Mouse (Mus musculus): ENCODE results near the gene Sox11.

Sox11 gene

GRCm38 (mm10) chr12:27341871-27342690, at the start of gene Sox11:
TSS of gene Sox11 (minus strand) at chr12:27342574.
- DNase-seq, result peak; percentile 7

- no peak for DNase-seq
Observed at GRCm38 (mm10) chr12:27391652-27392305, 49.4 kb upstream of the Sox11 start.

- DNase-seq, result no peak
Observed at GRCm38 (mm10) chr12:27390439-27390838, 48.1 kb upstream of the Sox11 start.

- DNase-seq, result no peak
Observed at GRCm38 (mm10) chr12:27389429-27389828, 47.1 kb upstream of the Sox11 start.

DNA sequence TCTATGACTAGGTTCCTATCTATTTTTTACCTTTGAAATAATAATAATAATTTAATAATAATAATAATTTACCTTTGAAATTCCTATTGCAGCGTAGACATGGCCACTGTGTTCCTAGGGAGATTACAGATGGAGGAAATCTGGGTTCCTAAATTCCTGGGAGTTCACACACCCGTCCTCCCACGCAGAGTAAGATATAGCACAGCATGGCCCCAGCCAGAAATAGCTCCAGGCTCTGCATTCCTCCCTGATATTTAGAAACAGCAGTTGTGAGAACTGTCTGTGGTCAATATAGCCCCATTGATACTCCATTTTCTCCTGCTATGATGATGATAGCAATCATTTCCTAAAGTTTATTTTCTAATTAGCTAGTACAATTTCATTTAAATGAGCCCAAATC, 30.1 kb upstream of the Sox11 start:
- DNase-seq, result no peak

GRCm38 (mm10) chr12:27370756-27371155, 28.4 kb upstream of the Sox11 start:
- no peak for DNase-seq

DNA sequence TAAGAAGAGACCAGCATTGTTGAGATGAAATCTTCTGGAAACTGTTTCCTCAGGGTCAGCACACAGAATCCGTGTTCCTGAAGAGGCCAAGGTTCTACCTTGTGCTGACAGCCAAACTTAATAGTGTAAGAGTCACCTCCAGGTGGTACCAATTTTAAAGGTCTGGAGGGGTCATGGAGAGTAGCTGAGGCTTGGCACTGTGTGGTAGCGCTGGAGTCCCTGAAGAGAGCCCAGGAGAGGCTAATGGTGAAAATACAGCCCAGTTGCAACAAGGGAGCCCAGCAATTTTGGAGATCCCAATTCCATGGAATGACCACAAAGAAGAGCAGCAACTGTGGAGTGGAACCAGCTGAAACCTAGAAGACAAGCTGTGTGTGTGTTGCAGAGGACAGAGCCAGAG, 25.1 kb upstream of the Sox11 start:
- no peak for DNase-seq

DNA sequence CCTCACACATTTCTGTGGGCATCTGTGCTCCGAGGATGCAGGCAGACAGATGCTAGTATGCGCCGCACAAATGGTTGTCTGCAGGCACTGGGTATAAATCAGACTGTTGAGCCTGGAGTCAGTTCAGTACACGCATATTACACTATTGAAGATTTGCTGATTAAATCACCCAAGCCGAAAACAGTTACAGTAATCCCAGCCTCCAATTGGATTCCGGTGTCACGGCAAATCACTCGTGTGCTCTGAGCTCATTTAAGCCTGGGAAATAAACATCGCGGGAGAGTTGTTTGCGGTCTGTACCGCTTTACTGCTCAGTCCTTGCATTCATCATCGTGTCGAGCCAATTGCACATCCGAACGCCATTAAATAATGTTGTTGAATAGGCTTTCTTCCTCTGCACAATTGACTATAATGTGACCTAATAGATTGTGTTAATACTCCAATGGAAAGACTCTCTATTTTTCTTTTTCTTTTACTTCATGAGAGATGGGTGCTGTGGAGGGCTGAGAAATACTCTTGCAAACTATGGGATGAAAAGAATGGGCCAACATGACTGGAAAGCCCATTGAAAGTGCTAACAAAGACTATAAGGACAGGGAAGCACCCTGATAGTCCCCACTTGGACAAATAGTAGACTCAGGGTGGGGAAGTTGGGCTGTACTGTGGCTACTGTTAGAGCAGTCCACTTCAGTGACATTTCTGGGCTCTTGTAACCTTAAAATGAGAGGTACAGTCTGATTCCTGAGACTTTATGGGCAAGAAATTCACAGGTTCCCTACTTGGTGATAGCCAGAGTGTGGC, 21.7 kb upstream of the Sox11 start:
- DNase-seq, result no peak

DNA sequence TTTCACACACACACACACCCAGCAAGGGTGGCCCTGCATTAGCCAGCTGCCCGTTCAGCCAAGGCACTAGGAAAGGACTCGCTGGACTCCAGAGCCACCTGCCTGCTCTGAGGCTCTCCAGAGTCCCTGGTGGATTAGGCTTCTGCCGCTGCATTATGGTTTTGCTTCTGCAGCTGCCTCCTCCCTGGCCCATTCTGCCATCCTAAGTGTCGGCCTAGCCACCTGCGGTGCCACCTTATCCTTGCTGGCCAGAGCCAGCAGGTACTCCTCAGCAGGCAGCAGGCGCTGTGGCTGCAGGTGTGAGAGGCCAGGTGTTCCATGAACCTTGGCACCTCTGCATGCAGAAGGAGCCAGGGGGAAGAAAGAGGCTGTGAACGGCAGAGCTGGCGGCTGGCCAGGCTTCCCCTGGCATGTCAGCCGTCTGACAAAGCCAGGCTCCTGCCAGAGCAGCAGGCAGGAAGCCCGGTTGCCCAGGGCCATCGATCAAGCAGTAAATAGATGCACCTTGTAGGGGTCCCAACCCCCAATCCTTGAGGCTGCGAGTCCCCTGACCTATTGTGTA, 14.8 kb upstream of the Sox11 start:
- DNase-seq, result no peak

GRCm38 (mm10) chr12:27356571-27356970, 14.2 kb upstream of the Sox11 start:
- no peak for DNase-seq

DNA sequence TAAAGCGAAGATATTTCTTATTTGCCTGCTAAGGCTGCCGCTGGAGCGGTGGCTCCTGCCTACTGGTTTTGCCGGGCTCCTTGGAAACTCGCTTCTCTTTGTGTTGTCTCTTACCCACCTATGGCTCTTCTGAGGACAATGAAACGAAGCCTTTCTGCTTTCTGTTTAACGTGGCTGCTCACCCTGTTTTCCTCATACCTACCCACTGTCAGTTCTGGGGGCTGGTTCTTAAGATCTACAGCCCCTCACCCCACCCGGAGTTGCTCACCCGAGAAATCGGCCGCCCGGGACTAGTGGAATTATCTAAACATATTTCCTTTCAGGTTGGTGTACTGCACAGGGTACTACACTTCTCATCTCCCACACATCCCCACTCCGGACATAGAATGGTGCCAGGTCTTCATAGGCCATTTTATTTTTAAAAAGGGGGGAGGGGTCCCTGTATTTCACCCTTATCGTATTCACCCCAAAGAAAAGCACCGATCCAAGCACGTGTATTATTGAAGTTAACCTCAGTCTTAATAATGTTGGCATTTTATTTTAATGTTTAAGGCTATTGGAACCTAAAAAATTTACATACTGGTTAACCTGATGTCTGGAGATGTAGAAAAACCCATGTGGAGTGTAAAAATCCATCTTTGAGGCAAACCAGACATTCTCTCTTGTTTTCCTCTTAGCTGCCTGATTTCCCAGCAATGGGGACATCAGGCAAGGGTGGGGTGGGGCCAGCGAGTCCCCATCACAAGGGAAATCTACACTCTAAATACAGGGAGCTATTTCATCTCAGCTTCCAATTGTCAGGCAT, 1.4 kb upstream of the Sox11 start:
- no peak for DNase-seq

- peak; percentile 88 for DNase-seq
Observed at GRCm38 (mm10) chr12:27342691-27343605, 574 bp upstream of the Sox11 start.

DNA sequence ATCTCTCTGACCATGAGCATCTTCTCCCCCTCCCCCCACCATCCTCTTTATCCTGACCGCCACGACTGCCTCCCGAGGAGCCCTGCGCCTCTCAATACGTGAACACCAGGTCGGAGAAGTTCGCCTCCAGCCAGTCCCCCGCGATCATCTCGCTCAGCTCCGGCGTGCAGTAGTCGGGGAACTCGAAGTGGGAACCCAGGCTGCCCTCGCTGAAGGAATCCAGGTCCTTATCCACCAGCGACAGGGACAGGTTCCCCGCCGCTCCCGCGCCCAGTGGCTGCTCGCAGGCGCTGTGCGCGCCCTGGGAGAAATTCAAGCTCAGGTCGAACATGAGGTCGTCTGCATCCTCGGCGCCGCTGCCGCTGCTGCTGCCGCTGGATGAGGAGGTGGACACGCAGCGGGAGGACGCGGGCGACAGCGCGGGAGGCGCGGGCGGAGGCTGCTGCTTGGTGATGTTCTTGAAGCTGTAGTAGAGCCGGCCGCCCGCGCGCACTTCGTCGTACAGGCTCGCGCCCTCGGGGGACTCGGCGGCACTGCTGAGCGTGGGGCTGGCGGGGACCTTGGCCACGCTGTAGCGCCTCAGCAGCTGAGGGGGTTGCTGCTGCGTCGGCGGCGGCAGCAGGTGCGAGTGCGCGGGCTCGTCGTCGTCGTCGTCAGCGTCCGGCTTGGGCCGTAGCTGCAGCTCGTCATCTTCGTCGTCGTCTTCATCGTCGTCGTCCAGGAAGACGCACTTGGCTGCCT, 1.1 kb downstream of the Sox11 start:
- DNase-seq, result peak; percentile 19

GRCm38 (mm10) chr12:27340451-27341035, 1.8 kb downstream of the Sox11 start:
- DNase-seq, result no peak

DNA sequence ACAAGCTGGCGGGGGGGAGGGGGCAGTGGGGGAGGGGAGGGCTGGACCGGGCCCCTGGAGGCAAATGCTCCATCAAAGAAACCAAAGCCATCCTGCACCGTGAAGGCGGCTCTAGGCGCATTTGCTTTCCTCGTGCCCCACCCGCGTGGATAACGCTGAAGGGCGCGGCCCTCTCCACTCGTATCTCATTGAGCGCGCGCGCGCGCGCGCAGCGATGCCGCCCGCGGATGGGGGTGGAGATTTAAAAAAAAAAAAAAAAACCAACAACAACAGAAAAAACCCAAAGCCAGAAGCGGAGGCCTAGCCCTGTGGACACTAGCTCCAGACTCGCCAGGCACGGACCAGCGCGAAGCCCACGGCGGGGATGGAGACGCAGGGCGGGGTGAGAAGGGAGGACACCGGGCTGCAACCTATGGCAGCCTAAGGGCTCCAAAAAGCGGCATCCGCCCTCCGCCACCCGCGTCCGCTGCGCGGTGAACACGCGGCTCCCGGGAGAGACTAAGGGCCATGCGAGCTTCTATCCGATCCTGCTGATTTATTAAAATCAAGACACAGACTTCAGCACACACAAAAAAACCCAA, 3.1 kb downstream of the Sox11 start:
- DNase-seq, result peak; percentile 32

GRCm38 (mm10) chr12:27338721-27339170, 3.6 kb downstream of the Sox11 start:
- DNase-seq, result no peak

- no peak for DNase-seq
Observed at GRCm38 (mm10) chr12:27338116-27338515, 4.3 kb downstream of the Sox11 start.

DNA sequence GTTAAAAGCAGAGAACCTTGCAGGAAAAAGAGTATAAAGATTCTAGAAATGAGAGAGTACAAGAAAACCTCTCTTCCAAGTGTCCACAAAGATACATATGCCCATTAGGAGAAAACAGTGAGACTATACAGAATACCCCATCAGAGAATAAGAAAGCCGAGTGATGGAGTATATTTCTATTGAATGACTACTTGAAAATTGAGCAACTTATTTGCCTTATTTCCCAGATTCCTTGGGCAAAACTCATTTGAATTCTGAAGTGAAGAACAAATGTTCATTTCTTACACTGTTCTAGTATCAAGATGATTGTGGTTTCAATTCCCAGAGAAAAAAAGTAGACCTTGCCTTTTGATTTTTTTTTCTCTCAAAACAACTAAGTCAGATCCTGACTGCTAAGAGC, 4.9 kb downstream of the Sox11 start:
- no peak for DNase-seq

DNA sequence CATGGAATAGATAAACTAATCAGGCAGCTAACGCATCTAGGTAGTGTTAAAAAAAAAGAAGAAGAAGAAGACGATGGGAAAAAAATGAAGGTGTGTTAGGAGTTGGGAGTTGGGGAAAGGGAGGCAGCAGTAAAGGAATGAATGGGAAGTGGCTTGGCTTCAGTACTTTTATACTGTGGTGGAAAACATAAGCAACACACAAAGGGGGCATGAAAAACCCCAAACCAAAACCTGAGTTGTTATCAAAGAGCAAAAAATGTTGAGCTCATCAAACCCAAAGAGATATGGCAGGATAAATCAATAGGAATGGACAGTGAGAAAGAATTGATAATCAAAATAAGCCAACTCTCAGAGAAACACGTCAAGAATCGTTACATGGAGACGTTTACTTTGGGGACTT, 5.6 kb downstream of the Sox11 start:
- no peak for DNase-seq

DNA sequence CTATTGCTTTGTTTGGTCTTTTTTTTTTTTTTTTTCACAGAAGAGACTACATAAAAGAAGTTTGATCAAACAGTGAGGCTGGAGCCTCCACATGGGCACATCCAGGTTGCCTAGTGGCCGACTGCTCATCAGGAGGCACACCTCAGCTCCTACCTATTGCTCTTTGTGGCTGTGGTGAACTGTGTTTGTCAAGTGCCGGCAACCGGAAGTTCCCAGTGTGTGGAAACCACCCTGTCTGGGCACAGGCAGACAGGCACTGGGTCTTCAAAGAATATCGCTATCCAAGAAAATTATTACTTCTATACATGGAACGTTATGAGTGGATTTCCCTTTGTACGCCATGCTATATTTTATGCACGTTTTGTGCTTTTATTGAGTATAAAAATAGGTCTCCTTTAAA, 6.0 kb downstream of the Sox11 start:
- DNase-seq, result no peak
